Mouse (Mus musculus) left cerebral cortex, postnatal 25 days (tissue): ENCODE measurements around the gene Golgb1. TPM values are rescaled to one million over a fixed set of nuclear protein-coding genes. Genes with fewer than 3 reads are reported as not detected.

ENCODE experiments used
- DNase-seq, 2 experiments: peaks; one replicate each; pipeline ENCODE4 v3.0.0; 2022; ENCODE audit warnings: low spot score in 2 of 2, mixed read lengths in 1 of 2
- intact Hi-C: fragments of 180-260 bp; cut with DNase I; formaldehyde crosslinking; loops from one replicate; pipeline ENCODE4 v1.15.1; 2025
- total RNA-seq, 2 experiments: library from RNA; stranded (reverse); gene quantifications; 2 replicates each; pipeline ENCODE4 v1.2.3; 2021

Gene Golgb1
- total RNA-seq, 2 experiments from 2014 or later: 67.6 to 75.4 TPM

GRCm38 (mm10) chr16:36934841-36935620, 60.1 kb downstream of the Golgb1 start, which contains the start of gene Hcls1:
TSS of gene Hcls1 (plus strand) at chr16:36934983.
- intact Hi-C loops: no loop called here

GRCm38 (mm10) chr16:36935814-36936213, 60.9 kb downstream of the Golgb1 start:
- intact Hi-C loops: no loop called here
- DNase-seq: no peak

More at GRCm38 (mm10) chr16:36934841-36935620, 60.1 kb downstream of the Golgb1 start, which contains the start of gene Hcls1:
- no peak for DNase-seq

- DNase-seq: peak in 1 of 2 experiments; percentile 54
- intact Hi-C loops: no loop called here
These were observed 66.3 kb downstream of the Golgb1 start for GRCm38 (mm10) chr16:36941137-36941727.

- intact Hi-C loops: no loop called here
- DNase-seq: no peak
These were observed 67.0 kb downstream of the Golgb1 start for GRCm38 (mm10) chr16:36941895-36942294.

GRCm38 (mm10) chr16:36943591-36943990, 68.7 kb downstream of the Golgb1 start:
- intact Hi-C loops: no loop called here
- DNase-seq: no peak

GRCm38 (mm10) chr16:36944895-36945424, 70.0 kb downstream of the Golgb1 start:
- no peak for DNase-seq
- intact Hi-C loops: no loop called here

GRCm38 (mm10) chr16:36946459-36947159, 71.7 kb downstream of the Golgb1 start:
- no peak for DNase-seq
- intact Hi-C loops: no loop called here

GRCm38 (mm10) chr16:36947646-36948197, 72.8 kb downstream of the Golgb1 start:
- intact Hi-C loops: no loop called here
- DNase-seq: no peak

GRCm38 (mm10) chr16:36949614-36950336, 74.8 kb downstream of the Golgb1 start:
- intact Hi-C loops: no loop called here
- no peak for DNase-seq

GRCm38 (mm10) chr16:36951029-36951428, 76.1 kb downstream of the Golgb1 start:
- intact Hi-C loops: no loop called here
- no peak for DNase-seq

GRCm38 (mm10) chr16:36955106-36955505, 80.2 kb downstream of the Golgb1 start:
- DNase-seq: no peak
- intact Hi-C loops: no loop called here

GRCm38 (mm10) chr16:36963415-36963814, 88.5 kb downstream of the Golgb1 start:
- intact Hi-C loops: no loop called here
- DNase-seq: peak in 1 of 2 experiments; percentile 57

- intact Hi-C loops: no loop called here
- peak in 1 of 2 experiments; percentile 14 for DNase-seq
These were observed 104.2 kb downstream of the Golgb1 start for GRCm38 (mm10) chr16:36979127-36979526.

Other genes starting within 250 kb of the Golgb1 start
- 1 to 10 TPM; 1.7 to 1.9 TPM for gene Cd86, start 209.1 kb upstream of the Golgb1 start, total RNA-seq
- under 1 TPM; 0.23 TPM for gene Ildr1, start 181.2 kb upstream of the Golgb1 start, total RNA-seq
- gene Slc15a2, start 90.2 kb upstream of the Golgb1 start, total RNA-seq: 10 to 100 TPM; 30.1 to 32.1 TPM
- gene Iqcb1, start 46.8 kb upstream of the Golgb1 start, total RNA-seq: 10 to 100 TPM; 40.7 to 42.2 TPM
- 1 to 10 TPM in 1 of 2 experiments, under 1 TPM in 1; 0.82 to 1.4 TPM for gene Eaf2, start 137 bp upstream of the Golgb1 start, total RNA-seq
- gene Hcls1, start 59.8 kb downstream of the Golgb1 start, total RNA-seq: 1 to 10 TPM; 4.3 to 4.8 TPM
- under 1 TPM; 0.43 to 0.80 TPM for gene Fbxo40, start 115.3 kb downstream of the Golgb1 start, total RNA-seq
- 1 to 10 TPM; 1.7 to 1.8 TPM for gene Polq, start 136.6 kb downstream of the Golgb1 start, total RNA-seq